Mouse (Mus musculus): Measurements from ENCODE around the gene Tpmt.

The Tpmt gene

GRCm38 (mm10) chr13:46975930-46976329 is 68.6 kb downstream of the Tpmt start:
- DNase-seq: no peak

- DNase-seq: no peak
These were observed 69.4 kb downstream of the Tpmt start for GRCm38 (mm10) chr13:46975031-46975551.

Measured in B cell, adult 2 months (primary cell).